Mouse (Mus musculus): ENCODE data around the gene Zfp800. TPM values are rescaled to one million over a fixed set of nuclear protein-coding genes. Genes with fewer than 3 reads are reported as not detected.

Zfp800 gene
- total RNA-seq, 2 experiments from 2014 or later = 20.9 to 24.5 TPM

DNA sequence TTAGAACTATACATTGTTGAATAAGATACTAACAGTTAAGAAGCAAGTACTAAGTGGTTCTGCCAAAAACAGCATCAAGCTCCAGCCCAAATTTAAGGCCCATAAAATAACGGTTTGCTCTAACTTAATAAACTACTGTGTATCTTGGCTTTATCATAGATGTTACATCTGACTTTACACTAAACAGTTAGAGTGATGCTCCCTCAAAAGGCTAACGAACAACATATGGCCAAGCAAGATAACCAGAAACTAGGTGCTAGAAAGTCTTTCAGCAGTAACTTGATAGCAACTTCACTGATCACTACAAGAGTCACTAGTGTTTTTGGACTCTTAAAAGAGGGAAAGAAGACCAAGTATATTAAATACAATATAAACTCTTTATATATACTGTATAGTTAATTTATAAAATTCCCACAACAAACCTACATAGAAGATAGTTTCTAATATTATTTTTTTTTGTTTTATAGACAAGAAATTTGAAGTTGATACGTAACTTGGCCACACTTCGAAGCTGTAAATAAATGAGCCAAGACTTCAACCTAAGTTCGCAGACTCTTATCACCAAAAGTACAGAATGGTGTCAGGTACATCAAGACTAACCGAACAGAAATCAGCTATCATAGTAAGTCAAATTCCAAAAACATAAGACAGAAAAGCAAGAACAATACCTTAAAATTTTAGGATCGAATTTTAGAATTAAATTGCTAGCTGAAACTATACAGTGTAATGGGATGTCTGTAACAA is 165.0 kb downstream of the Zfp800 start:
- no peak for DNase-seq (ENCODE audit: extremely low spot score in 1 of 2, low spot score in 2 of 2)
- TF ChIP-seq CTCF (IDR thresholded peaks at IDR 0.05) = no peak
- intact Hi-C loops (cut with DNase I) = no loop called here
- Histone ChIP-seq H3K4me3 (no peak overlapping the region), H3K27ac (no peak overlapping the region)

DNA sequence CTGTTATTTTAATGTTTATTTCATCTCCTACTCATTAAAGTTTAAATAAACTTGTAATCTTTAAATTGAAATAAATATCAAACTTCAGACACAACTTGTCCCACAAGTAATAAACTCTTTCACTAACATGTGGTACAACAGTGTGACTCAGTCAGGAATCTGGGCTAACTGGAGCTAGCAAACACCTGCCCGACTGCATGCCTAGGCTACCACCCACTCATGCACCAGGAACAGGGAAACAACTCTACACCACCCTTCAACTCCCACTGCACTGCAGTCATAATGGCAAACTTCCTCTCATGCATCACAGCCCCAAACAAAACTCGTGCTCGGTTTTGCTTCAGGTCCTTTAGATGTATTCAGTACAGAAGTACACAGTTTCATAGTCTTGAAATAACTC is 169.7 kb downstream of the Zfp800 start:
- H3K4me3 ChIP-seq = no peak overlapping the region
- intact Hi-C loops (cut with DNase I) = no loop called here
- TF ChIP-seq CTCF (IDR thresholded peaks at IDR 0.05) = no peak
- no peak for DNase-seq (ENCODE audit: extremely low spot score in 1 of 2, low spot score in 2 of 2)
- H3K27ac ChIP-seq = no peak overlapping the region

DNA sequence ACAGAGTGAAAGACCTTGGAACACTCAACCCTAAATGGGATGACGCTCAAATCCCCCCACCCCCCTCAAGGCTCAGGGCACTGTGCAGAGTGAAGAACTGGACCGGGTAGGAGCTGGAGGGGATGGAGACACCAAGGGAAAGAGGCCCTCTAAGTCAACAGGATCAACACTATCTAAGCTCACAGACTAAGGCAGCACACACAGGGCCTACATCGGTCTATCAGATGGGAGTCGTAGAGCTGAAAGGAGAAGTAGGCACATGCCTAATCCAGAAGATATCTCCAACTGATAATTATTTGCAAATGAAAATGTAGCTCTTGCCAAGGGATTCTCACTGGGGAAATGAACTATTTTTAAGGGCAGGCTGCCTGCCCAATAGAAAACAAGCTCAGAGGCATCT is 176.8 kb downstream of the Zfp800 start:
- DNase-seq (ENCODE audit: extremely low spot score in 1 of 2, low spot score in 2 of 2) = no peak
- intact Hi-C loops (cut with DNase I) = no loop called here
- H3K27ac ChIP-seq = no peak overlapping the region
- no peak overlapping the region for H3K4me3 ChIP-seq
- no peak for TF ChIP-seq CTCF (IDR thresholded peaks at IDR 0.05)

DNA sequence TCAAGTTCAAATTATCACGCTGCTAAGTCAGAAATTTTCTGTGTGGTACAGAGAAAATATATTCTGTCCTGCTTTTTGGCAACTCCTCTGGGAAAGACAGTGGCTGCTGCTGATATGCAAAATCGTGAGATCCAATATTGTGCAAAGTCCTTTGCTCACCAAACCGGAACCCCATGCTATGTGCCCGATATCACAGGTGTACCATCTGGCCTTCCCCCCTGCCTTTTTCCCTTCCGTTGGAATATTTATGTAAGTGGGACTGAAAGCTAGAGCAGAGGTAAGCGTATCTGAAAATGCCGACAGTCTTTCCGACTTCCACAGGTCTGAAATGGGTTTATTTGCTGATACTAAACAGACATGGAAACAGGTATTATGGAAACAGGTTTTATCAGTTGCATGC is 179.4 kb downstream of the Zfp800 start:
- Histone ChIP-seq H3K4me3 (no peak overlapping the region), H3K27ac (no peak overlapping the region)
- TF ChIP-seq CTCF (IDR thresholded peaks at IDR 0.05) = no peak
- intact Hi-C loops (cut with DNase I) = loop anchor here (5.0 kb wide), 1 partner anchor 561 kb away; no protein-coding TSS in a partner anchor
- no peak for DNase-seq (ENCODE audit: extremely low spot score in 1 of 2, low spot score in 2 of 2)

DNA sequence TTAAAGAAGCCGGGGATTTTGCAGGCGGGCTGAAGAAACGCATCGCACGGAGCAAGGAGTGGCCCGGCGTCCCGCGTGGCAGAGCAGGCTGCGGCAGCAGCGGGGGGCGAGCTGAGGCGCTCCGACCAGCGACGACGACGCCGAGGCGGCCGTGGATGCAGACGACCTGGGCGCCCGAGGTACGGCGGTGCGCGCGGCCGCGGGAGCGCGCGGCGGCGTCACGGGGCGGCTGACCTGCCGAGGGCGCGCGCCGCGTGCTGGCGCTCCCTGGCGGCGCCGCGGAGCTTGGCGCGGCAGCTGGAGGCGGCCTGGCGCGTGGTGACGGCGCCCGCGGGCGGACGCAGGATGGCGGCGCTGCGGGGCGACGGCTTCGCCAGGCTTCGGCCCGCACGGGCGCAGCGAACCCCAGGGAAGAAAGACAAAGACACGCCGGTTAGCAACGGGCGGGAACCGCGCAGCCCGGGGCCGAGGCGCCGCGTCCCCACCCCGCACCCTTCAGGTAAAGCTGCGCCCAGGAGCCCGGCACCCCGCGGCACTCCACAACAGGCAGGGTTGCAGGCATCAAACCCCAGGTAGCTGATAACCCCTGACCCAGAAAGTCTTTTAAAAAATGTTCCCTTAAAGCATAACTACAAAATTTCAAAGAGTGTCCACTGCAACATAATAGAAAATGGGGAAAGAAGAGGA is 182.4 kb downstream of the Zfp800 start:
- DNase-seq (ENCODE audit: extremely low spot score in 1 of 2, low spot score in 2 of 2) = peak; percentile 78 to 82
- H3K27ac ChIP-seq = peak overlapping the region; percentile 94
- intact Hi-C loops (cut with DNase I) = loop anchor here (5.0 kb wide), 1 partner anchor 558 kb away; no protein-coding TSS in a partner anchor
- TF ChIP-seq CTCF (IDR thresholded peaks at IDR 0.05) = peak; percentile 27
- peak overlapping the region; percentile 54 for H3K4me3 ChIP-seq

DNA sequence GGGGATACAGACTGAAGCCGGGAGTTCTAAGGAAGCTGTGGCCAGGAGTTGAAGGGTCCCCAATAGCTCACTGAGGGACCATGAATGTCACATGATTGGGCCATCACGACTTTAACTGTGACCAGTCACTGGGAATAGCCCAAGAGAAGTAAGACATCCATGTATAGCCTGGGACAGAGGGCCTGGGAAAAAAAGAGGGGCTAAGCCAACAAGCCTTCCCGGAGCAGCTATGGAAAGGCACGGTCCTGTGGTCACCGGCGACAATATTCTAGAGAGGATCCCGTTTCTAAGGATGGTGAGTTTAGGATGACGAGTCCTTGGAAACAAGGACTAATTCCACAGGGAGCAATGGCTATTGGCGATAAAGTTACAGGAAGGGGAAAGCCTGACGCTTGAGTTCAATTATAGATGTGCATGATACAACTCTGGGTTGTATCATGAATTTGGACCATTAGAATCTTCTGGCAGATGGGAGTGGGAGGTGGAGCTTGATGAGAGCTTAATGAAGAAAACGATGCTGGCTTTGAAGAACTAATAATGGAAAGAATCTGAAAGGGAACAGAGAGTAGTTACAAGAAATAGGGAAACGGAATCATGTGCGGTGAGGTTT is 183.0 kb downstream of the Zfp800 start:
- Histone ChIP-seq H3K27ac (peak overlapping the region; percentile 89), H3K4me3 (peak overlapping the region; percentile 54)
- intact Hi-C loops (cut with DNase I) = loop anchor here (5.0 kb wide), 1 partner anchor 557 kb away; no protein-coding TSS in a partner anchor
- no peak for TF ChIP-seq CTCF (IDR thresholded peaks at IDR 0.05)
- DNase-seq (ENCODE audit: extremely low spot score in 1 of 2, low spot score in 2 of 2) = no peak

DNA sequence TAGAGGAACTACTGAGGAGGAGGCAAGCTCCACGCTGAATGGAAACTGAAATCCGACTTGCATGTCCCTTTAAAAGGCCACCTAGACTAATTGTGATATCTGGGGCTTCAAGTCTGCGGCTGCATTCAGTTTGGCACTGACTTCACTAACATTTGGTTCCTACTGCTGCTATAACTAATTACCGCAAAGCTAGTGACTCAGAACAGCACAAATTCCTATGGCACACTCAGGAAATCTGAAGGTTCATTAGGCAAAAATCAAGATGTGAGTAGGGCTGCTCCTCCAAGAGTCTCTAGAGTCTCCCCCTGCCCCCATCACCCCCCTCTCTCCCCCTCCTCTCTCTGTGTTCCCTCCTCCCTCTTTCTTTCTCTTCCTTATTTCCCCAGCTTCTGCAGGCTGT is 194.4 kb downstream of the Zfp800 start:
- Histone ChIP-seq H3K4me3 (no peak overlapping the region), H3K27ac (no peak overlapping the region)
- intact Hi-C loops (cut with DNase I) = no loop called here
- DNase-seq (ENCODE audit: extremely low spot score in 1 of 2, low spot score in 2 of 2) = no peak
- no peak for TF ChIP-seq CTCF (IDR thresholded peaks at IDR 0.05)

DNA sequence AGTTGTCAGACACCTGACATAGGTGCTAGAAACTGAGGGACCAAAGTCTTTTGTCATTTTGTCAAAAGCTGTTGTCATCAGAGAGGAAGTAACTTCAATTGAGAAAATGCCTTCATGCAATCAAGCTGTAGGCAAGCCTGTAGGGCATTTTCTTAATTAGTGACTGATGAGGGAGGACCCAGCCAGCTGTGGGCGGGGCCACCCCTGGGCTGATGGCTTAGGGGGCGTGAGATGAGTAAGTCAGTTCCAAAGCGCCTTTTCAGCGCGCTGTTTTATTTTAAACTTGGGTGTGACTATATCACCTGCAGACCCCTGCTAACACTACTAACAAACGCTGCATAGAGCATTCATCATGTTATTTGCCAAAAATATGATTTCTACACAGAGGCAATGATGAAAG is 195.0 kb downstream of the Zfp800 start:
- Histone ChIP-seq H3K27ac (no peak overlapping the region), H3K4me3 (no peak overlapping the region)
- no peak for TF ChIP-seq CTCF (IDR thresholded peaks at IDR 0.05)
- intact Hi-C loops (cut with DNase I) = no loop called here
- DNase-seq (ENCODE audit: extremely low spot score in 1 of 2, low spot score in 2 of 2) = no peak

DNA sequence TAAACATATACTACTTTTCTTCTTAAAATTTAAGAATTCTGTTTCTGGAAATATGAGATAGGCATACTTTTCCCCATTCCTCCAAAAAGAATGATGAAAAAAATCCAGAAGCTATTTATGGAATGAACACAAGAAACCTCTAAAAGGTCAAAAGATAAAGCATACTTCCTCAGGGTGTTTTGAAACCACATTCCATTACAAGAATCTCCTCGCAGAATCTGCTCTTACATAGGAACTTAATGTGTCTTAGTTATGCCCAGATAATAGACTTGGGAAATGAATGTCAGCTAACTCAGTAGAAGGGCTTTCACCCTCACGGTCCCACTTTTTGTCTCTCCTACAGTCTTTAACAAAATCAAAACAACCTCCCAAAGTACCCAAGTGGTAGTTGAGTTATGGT is 203.9 kb downstream of the Zfp800 start:
- intact Hi-C loops (cut with DNase I) = no loop called here
- Histone ChIP-seq H3K27ac (no peak overlapping the region), H3K4me3 (no peak overlapping the region)
- DNase-seq (ENCODE audit: extremely low spot score in 1 of 2, low spot score in 2 of 2) = no peak
- no peak for TF ChIP-seq CTCF (IDR thresholded peaks at IDR 0.05)

DNA sequence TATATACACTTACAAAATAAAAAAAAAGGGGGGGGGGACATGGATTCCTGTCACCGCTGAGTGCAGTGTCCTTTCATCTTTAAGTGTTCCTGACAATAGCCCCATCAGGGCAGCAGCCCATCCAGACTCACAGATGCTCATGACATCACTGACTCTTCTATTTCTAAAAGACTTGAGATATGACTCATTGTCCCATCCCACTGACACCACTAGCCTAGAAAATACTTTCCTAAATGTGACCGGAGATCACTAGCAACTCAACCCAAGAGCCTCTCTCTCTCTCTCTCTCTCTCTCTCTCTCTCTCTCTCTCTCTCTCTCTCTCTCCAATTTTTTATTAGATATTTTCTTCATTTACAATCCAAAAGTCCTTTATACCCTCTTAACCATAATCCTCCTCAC is 205.9 kb downstream of the Zfp800 start:
- intact Hi-C loops (cut with DNase I) = no loop called here

More for the DNA sequence above, 205.9 kb downstream of the Zfp800 start:
- no peak for DNase-seq (ENCODE audit: extremely low spot score in 1 of 2, low spot score in 2 of 2)
- no peak overlapping the region for H3K27ac ChIP-seq
- H3K4me3 ChIP-seq = no peak overlapping the region
- TF ChIP-seq CTCF (IDR thresholded peaks at IDR 0.05) = no peak

Other genes with a start within 250 kb of the Zfp800 start
- gene Arf5, start 25.6 kb upstream of the Zfp800 start, total RNA-seq (2021) = 100 to 1,000 TPM; 263 TPM
- not detected for gene Fscn3, start 29.8 kb upstream of the Zfp800 start, total RNA-seq (2021)
- 10 to 100 TPM; 20.9 to 25.7 TPM for gene Gcc1, start 30.4 kb upstream of the Zfp800 start, total RNA-seq (2021)
- not detected for gene Pax4, start 51.3 kb upstream of the Zfp800 start, total RNA-seq (2021)
- gene Snd1, start 77.1 kb upstream of the Zfp800 start, total RNA-seq (2021) = 10 to 100 TPM; 76.7 to 77.9 TPM